Mouse (Mus musculus): ENCODE measurements around the gene Chst4. TPM values are rescaled to one million over a fixed set of nuclear protein-coding genes. Genes with fewer than 3 reads are reported as not detected.

The Chst4 gene
- polyA plus RNA-seq, 1 experiment from 2014 or later = not detected

Other genes with a start within 250 kb of the Chst4 start
- 2.2 and 2.9 TPM in 2 replicates for gene Phlpp2, start 171.2 kb downstream of the Chst4 start, polyA plus RNA-seq (2016; fragmentation: Nextera tagmentation; extraction: Ambion mirVana)
- gene Marveld3, start 77.5 kb downstream of the Chst4 start, polyA plus RNA-seq (2016; fragmentation: Nextera tagmentation; extraction: Ambion mirVana) = 0.90 and 0.99 TPM in 2 replicates
- gene Tat, start 49.3 kb downstream of the Chst4 start, polyA plus RNA-seq (2016; fragmentation: Nextera tagmentation; extraction: Ambion mirVana) = not detected in 2 replicates
- gene Zfp612, start 40.0 kb upstream of the Chst4 start, polyA plus RNA-seq (2016; fragmentation: Nextera tagmentation; extraction: Ambion mirVana) = 9.8 and 10.7 TPM in 2 replicates
- not detected in 2 replicates for gene Gm21964, start 61.5 kb upstream of the Chst4 start, polyA plus RNA-seq (2016; fragmentation: Nextera tagmentation; extraction: Ambion mirVana)
- gene Gm17720, start 63.0 kb upstream of the Chst4 start, polyA plus RNA-seq (2016; fragmentation: Nextera tagmentation; extraction: Ambion mirVana) = not detected in 2 replicates
- gene Calb2, start 128.5 kb upstream of the Chst4 start, polyA plus RNA-seq (2016; fragmentation: Nextera tagmentation; extraction: Ambion mirVana) = 8.7 and 12.7 TPM in 2 replicates
- gene Cmtr2, start 175.9 kb upstream of the Chst4 start, polyA plus RNA-seq (2016; fragmentation: Nextera tagmentation; extraction: Ambion mirVana) = 11.2 and 11.9 TPM in 2 replicates
- 0.09 and 0.11 TPM in 2 replicates for gene Hydin, start 227.2 kb upstream of the Chst4 start, polyA plus RNA-seq (2016; fragmentation: Nextera tagmentation; extraction: Ambion mirVana)